Mouse (Mus musculus): ENCODE measurements around the gene Tnfrsf22. TPM values are rescaled to one million over a fixed set of nuclear protein-coding genes. Genes with fewer than 3 reads are reported as not detected.
"Not testable (repeated sequence)": the region's sequence is repeated elsewhere in the genome, so short reads cannot be mapped to it uniquely, and the experiment has no call there.

Tnfrsf22 gene
- total and polyA plus RNA-seq, 2 experiments from 2014 or later: 1.3 to 3.6 TPM

DNA sequence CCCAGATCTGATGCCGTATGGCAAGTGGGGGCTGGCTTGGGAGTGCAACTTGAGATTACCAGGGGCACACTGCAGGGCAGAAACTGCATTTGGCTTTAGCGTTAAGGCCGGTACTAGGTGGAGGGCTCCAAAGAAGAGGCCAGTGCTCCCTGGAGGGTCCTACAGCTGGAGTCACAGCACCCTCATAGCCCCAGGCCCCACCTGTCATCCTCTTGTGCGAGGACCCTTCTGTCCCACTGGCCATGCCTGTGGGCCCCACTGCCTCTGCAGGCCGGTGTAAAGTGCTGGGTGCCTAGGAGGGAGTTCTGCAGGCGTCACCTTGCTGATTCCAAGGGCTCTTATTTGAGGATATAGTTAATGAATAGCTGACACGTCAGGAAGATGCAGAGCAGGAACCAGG is 40.0 kb upstream of the Tnfrsf22 start:
- 84% methylated on average over 7 of the region's 7 CpGs for WGBS
- Histone ChIP-seq H3K36me3 (ENCODE audit: insufficient read depth) (peaks cover 57% of the 10 kb centered on the region), H3K4me2 (ENCODE audit: low read depth) (no peak overlapping the region), H3K4me1 (ENCODE audit: insufficient read depth) (no peaks in the 10 kb centered on the region), H3K9me3 (ENCODE audit: low read length) (no peaks in the 10 kb centered on the region), H3K4me3 (ENCODE audit: low read depth, low read length) (no peak overlapping the region), H3K27me3 (ENCODE audit: insufficient read depth, low read length) (no peaks in the 10 kb centered on the region), H3K9ac (no peak overlapping the region), H3K27ac (ENCODE audit: low read depth, low read length) (no peak overlapping the region)
- no peak for TF ChIP-seq CTCF (IDR thresholded peaks at IDR 0.05; ENCODE audit: low read depth)
- no peak for DNase-seq
- no peak for ATAC-seq

DNA sequence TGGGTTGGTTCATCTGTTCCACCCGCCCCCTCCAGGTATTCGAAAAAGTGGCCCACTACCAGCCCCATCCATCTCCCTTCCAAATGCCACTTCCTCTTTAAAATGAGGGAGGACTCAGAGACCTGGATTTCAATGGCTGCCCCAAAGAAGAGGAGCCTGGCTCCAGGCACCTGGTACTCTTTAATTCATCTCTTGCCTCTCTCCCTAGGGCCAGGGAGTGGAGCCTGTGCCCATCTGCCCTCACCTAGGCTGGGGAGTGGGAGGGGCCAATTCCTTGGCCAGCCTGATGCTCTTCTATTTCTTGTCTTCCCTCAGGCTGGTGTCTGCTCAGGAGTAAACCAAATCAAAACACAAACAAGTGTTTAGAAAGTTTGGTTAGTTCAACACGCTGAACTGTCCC is 37.2 kb upstream of the Tnfrsf22 start:
- H3K27me3 ChIP-seq (ENCODE audit: insufficient read depth, low read length); DNase-seq; H3K4me3 ChIP-seq (ENCODE audit: low read depth, low read length); H3K9ac ChIP-seq; H3K4me2 ChIP-seq (ENCODE audit: low read depth); H3K9me3 ChIP-seq (ENCODE audit: low read length); H3K4me1 ChIP-seq (ENCODE audit: insufficient read depth); ATAC-seq; H3K27ac ChIP-seq (ENCODE audit: low read depth, low read length): not testable (repeated sequence)
- 94% methylated on average over 3 of the region's 3 CpGs for WGBS
- peaks cover 29% of the 10 kb centered on the region for H3K36me3 ChIP-seq (ENCODE audit: insufficient read depth)

DNA sequence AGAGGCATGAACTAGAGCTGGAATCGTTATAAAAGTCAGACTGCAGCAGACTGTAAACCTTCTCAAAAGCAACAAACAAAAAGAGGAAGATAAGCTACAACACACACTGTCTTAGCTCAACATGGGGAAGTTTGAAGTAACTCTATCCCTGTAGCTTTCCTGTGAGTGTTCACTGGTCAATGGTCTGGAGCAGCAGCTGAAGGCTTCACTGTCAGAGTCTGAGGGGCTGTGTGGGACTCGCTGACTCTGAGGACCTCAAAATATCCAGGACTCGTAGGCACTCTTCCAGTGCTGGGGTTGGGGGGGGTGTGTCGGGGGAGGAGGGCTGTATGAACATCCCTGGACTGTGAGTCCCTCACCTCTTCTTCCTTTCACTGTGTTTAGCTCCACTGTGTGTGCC is 36.7 kb upstream of the Tnfrsf22 start:
- not testable (repeated sequence) for H3K4me1 ChIP-seq (ENCODE audit: insufficient read depth); H3K9ac ChIP-seq; H3K4me2 ChIP-seq (ENCODE audit: low read depth); H3K9me3 ChIP-seq (ENCODE audit: low read length); ATAC-seq; H3K4me3 ChIP-seq (ENCODE audit: low read depth, low read length); H3K27ac ChIP-seq (ENCODE audit: low read depth, low read length); H3K27me3 ChIP-seq (ENCODE audit: insufficient read depth, low read length); DNase-seq
- 60% methylated on average over 4 of the region's 4 CpGs for WGBS
- peaks cover 24% of the 10 kb centered on the region for H3K36me3 ChIP-seq (ENCODE audit: insufficient read depth)

DNA sequence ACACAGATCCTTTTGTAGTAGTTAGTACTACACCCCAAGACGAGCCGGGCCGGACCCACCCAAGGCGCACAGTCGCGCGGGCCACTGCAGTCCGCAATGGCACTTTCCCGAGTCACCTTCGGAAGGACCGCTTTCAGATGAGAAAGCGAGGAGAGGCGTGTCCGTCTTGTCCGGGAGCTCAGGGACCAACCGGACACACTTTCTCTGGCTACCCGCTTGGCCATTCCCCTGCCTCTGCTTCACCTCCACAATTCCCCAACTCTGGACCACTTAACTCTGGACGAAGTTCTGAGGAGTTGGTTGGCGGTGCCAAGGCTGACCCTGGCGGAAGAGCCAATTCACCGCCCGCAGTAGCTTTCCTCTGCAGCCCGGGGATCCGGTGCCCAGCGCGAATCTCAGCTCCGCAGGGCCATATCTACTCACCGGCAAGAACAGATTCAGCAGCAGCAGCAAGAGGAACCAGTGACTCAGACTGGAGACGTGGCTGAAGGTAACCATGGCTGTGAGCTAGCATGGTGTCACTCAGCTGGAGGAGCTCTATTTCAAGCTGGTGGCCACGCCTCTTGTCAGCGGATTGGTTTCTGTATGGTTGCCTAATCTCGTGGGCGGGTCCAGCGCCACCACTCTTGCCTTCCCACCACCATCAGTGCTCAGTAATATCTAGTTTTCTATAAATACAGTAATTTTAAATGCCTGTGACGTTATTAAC is 36.1 kb upstream of the Tnfrsf22 start, which contains the start of gene Tnfrsf23:
Gene Tnfrsf23, minus strand, starts transcription at position 514 of the 709 bp plus-strand sequence.
- peak; percentile 62 for DNase-seq
- peak within 1 kb of the TSS; percentile 31 for H3K4me3 ChIP-seq (ENCODE audit: low read depth, low read length)
- peaks cover 18% of the 10 kb centered on the region for H3K36me3 ChIP-seq (ENCODE audit: insufficient read depth)
- H3K4me1 ChIP-seq (ENCODE audit: insufficient read depth): no peaks in the 10 kb centered on the region
- H3K9ac ChIP-seq: no peak within 1 kb of the TSS
- no peaks in the 10 kb centered on the region for H3K9me3 ChIP-seq (ENCODE audit: low read length)
- H3K4me2 ChIP-seq (ENCODE audit: low read depth): peak within 1 kb of the TSS; percentile 52
- H3K27me3 ChIP-seq (ENCODE audit: insufficient read depth, low read length): no peaks in the 10 kb centered on the region
- TF ChIP-seq CTCF (IDR thresholded peaks at IDR 0.05; ENCODE audit: low read depth): no peak
- peak; percentile 94 for ATAC-seq
- H3K27ac ChIP-seq (ENCODE audit: low read depth, low read length): no peak within 1 kb of the TSS
- WGBS: 3% methylated on average over 35 of the region's 35 CpGs

DNA sequence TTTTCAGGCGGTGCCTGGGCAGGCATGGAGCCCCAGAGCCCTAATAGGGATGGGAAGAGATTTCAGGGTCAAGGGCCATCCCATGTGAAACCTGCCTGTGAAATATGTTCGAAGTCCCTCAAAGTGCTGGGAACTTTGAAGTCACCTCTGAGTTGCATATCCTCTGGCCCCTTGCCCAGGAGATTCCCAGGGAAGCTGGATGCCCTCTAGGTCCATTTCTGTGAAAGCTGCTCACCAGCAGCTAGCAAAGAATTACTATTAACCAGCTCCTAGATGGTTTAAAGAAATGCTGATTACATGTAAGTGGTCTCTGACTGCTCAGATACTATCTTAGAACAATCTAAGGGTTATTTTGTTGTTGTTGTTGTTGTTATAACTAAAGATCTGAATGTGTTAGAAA is 35.1 kb upstream of the Tnfrsf22 start:
- H3K27me3 ChIP-seq (ENCODE audit: insufficient read depth, low read length); H3K9me3 ChIP-seq (ENCODE audit: low read length); H3K4me3 ChIP-seq (ENCODE audit: low read depth, low read length); H3K36me3 ChIP-seq (ENCODE audit: insufficient read depth); H3K9ac ChIP-seq; DNase-seq; H3K27ac ChIP-seq (ENCODE audit: low read depth, low read length); H3K4me2 ChIP-seq (ENCODE audit: low read depth); ATAC-seq; H3K4me1 ChIP-seq (ENCODE audit: insufficient read depth): not testable (repeated sequence)
- WGBS: 85% methylated on average over 1 of the region's 2 CpGs

DNA sequence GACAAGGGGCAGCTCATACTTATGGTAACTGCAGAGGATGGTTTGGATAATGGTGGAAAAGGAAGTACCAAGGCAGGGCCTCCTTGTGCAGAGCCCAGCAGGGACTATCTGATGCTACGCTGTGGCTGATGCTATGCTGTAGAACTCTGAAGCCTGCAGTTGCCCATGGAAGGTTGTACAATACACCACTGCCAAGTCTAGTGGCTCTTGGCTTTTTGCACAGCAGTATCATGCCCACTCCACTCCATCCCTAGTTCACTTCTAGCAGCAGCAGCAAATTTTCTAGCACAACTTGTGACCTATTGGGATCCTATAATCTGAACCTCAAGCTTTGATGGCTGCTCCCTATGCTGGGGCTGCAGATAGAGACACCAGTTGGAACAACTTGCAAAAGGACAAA is 32.1 kb upstream of the Tnfrsf22 start:
- no peak for DNase-seq
- TF ChIP-seq CTCF (IDR thresholded peaks at IDR 0.05; ENCODE audit: low read depth): no peak
- Histone ChIP-seq H3K27me3 (ENCODE audit: insufficient read depth, low read length) (no peaks in the 10 kb centered on the region), H3K9ac (no peak overlapping the region), H3K36me3 (ENCODE audit: insufficient read depth) (no peaks in the 10 kb centered on the region), H3K4me1 (ENCODE audit: insufficient read depth) (no peaks in the 10 kb centered on the region), H3K4me3 (ENCODE audit: low read depth, low read length) (no peak overlapping the region), H3K27ac (ENCODE audit: low read depth, low read length) (no peak overlapping the region), H3K4me2 (ENCODE audit: low read depth) (no peak overlapping the region), H3K9me3 (ENCODE audit: low read length) (no peaks in the 10 kb centered on the region)
- no peak for ATAC-seq
- 92% methylated on average over 1 of the region's 1 CpGs for WGBS

DNA sequence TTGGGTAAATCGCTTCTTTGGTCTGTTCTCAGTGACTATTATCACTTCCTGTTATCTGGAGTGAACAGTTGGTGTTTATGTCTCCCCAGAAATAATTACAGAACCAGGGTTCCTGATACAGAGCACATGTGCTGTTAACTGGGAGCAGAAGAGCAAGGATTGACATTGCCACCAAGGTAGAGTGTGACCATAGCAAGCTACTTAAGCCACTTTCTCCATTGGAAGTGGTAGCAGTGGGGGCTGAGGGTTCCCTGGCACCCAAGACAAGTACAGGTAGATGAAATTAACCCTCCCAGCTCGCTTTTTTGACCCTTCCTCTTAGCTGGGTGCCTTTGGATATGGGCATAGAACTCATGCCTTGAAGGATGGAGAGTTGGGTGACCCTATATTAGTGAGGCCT is 31.4 kb upstream of the Tnfrsf22 start:
- DNase-seq; H3K9me3 ChIP-seq (ENCODE audit: low read length); H3K27me3 ChIP-seq (ENCODE audit: insufficient read depth, low read length); H3K4me1 ChIP-seq (ENCODE audit: insufficient read depth); H3K4me3 ChIP-seq (ENCODE audit: low read depth, low read length); H3K27ac ChIP-seq (ENCODE audit: low read depth, low read length); ATAC-seq; H3K9ac ChIP-seq; H3K36me3 ChIP-seq (ENCODE audit: insufficient read depth); H3K4me2 ChIP-seq (ENCODE audit: low read depth): not testable (repeated sequence)
- WGBS: 50% methylated on average over 2 of the region's 2 CpGs

DNA sequence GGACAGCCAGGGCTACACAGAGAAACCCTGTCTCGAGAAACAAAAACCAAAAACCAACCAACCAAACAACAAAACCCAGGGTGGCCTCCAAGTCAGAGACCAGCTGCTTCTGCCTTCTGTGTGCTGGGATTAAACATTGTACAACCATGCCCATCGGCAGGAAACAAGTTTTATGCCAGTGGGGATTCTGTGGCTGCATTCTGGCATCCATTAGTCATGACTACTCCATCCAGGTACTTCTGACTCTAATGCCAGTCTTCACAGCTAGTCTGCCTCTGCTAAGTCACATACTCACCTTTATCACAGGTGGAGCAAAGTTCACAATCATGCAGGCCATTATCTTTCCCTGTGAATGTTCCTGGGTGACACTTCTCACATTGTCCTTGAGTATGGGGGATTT is 30.2 kb upstream of the Tnfrsf22 start:
- ATAC-seq; H3K27me3 ChIP-seq (ENCODE audit: insufficient read depth, low read length); H3K4me2 ChIP-seq (ENCODE audit: low read depth); H3K27ac ChIP-seq (ENCODE audit: low read depth, low read length); H3K9ac ChIP-seq; H3K36me3 ChIP-seq (ENCODE audit: insufficient read depth); H3K4me3 ChIP-seq (ENCODE audit: low read depth, low read length); H3K9me3 ChIP-seq (ENCODE audit: low read length); DNase-seq; H3K4me1 ChIP-seq (ENCODE audit: insufficient read depth): not testable (repeated sequence)
- 77% methylated on average over 2 of the region's 2 CpGs for WGBS
